Mouse (Mus musculus) liver, embryonic 18 days (tissue): Measurements from ENCODE around the gene Stra6l. TPM values are rescaled to one million over a fixed set of nuclear protein-coding genes. Genes with fewer than 3 reads are reported as not detected.

Experiments used
- polyA plus RNA-seq: library from polyadenylated mRNA; depleted of rRNA; stranded (reverse); fragments of >200 nt; gene quantifications from 2 replicates; pipeline ENCODE4 v1.2.3, GENCODE M21; 2012; rRNA removed

The Stra6l gene
- polyA plus RNA-seq = 13.9 and 18.9 TPM in 2 replicates

GRCm38 (mm10) chr4:45848109-45848824 is at the start of gene Stra6l:
TSS of gene Stra6l (plus strand) at chr4:45848664.

GRCm38 (mm10) chr4:45798964-45799363 is 49.5 kb upstream of the Stra6l start, which contains the start of gene Aldh1b1:
TSS of gene Aldh1b1 (plus strand) at chr4:45799022.

GRCm38 (mm10) chr4:45826275-45827040 is 22.0 kb upstream of the Stra6l start, which contains the start of gene Igfbpl1:
TSS of gene Igfbpl1 (minus strand) at chr4:45826923.

GRCm38 (mm10) chr4:45890066-45890761 is 41.8 kb downstream of the Stra6l start, which contains the start of gene Ccdc180:
TSS of gene Ccdc180 (plus strand) at chr4:45890303.

Other genes with a start within 250 kb of the Stra6l start
- gene Aldh1b1, start 49.6 kb upstream of the Stra6l start, polyA plus RNA-seq = 46.7 and 48.7 TPM in 2 replicates
- gene Igfbpl1, start 21.7 kb upstream of the Stra6l start, polyA plus RNA-seq = 0.01 TPM in 1 of 2 replicates, not detected in the other
- 0.06 and 0.07 TPM in 2 replicates for gene Ccdc180, start 41.6 kb downstream of the Stra6l start, polyA plus RNA-seq
- gene Tdrd7, start 116.7 kb downstream of the Stra6l start, polyA plus RNA-seq = 15.3 and 16.2 TPM in 2 replicates
- 13.1 and 13.7 TPM in 2 replicates for gene Tmod1, start 190.3 kb downstream of the Stra6l start, polyA plus RNA-seq